Comparison of ENCODE assay signal across 28 mouse cellular contexts in genomic region chr9:79037054-79037453, GRCm38 (mm10).
DNase-seq lines count a peak whose midpoint lies in the region; ATAC-seq and TF ChIP-seq lines count a peak whose summit lies in the region.
"Had no signal": no experiment of that assay in that cellular context is flagged by ENCODE, and none has a peak within 500 bp of the region (broad histone marks: within the 10 kb centered on the region; RNA-seq: fewer than 3 reads in every experiment).

No protein-coding gene starts in this region.

- H3K4me2 ChIP-seq in midbrain, embryonic 14.5 days (ENCODE audit: low read length), result no peak overlapping the region
- H3K4me2 ChIP-seq: embryonic facial prominence, embryonic 12.5 days; forebrain, embryonic 13.5 days; heart, embryonic 13.5 days; hindbrain, embryonic 12.5 days; liver, embryonic 13.5 days; midbrain, embryonic 15.5 days; neural tube, embryonic 13.5 days had no signal

- H3K36me3 ChIP-seq in midbrain, embryonic 14.5 days (ENCODE audit: control insufficient read depth, insufficient read depth, low read length), result no peaks in the 10 kb centered on the region
- H3K36me3 ChIP-seq: embryonic facial prominence, embryonic 12.5 days; heart, embryonic 13.5 days; hindbrain, embryonic 12.5 days; liver, embryonic 13.5 days; midbrain, embryonic 15.5 days; neural tube, embryonic 13.5 days had no signal

- H3K27ac ChIP-seq in midbrain, embryonic 14.5 days (replicated peaks; ENCODE audit: low read depth, low read length), result no peak overlapping the region
- H3K27ac ChIP-seq: embryonic facial prominence, embryonic 12.5 days; forebrain, embryonic 13.5 days; heart, adult 2 months; heart, embryonic 13.5 days; hindbrain, embryonic 12.5 days; left cerebral cortex, adult 2 months; liver, embryonic 13.5 days; midbrain, embryonic 15.5 days; neural tube, embryonic 13.5 days had no signal

- 34% methylated on average over 1 of the region's 1 CpGs for WGBS in lung, adult 2 months
- 88% methylated on average over 1 of the region's 1 CpGs for WGBS in midbrain, embryonic 14.5 days

- no peak overlapping the region for H3K9ac ChIP-seq in midbrain, embryonic 14.5 days (replicated peaks; ENCODE audit: low read length)
- H3K9ac ChIP-seq: embryonic facial prominence, embryonic 12.5 days; forebrain, embryonic 13.5 days; heart, embryonic 13.5 days; hindbrain, embryonic 12.5 days; liver, embryonic 13.5 days; midbrain, embryonic 15.5 days; neural tube, embryonic 13.5 days had no signal

- no peaks in the 10 kb centered on the region for H3K4me1 ChIP-seq in lung, adult 2 months (ENCODE audit: control insufficient read depth, insufficient read depth, low read length)
- no peaks in the 10 kb centered on the region for H3K4me1 ChIP-seq in midbrain, embryonic 14.5 days (ENCODE audit: control insufficient read depth, insufficient read depth, low read length)
- H3K4me1 ChIP-seq: embryonic facial prominence, embryonic 12.5 days; forebrain, embryonic 13.5 days; heart, embryonic 13.5 days; hindbrain, embryonic 12.5 days; liver, embryonic 13.5 days; megakaryocyte, embryonic 14.5 days; midbrain, embryonic 15.5 days; neural tube, embryonic 13.5 days had no signal

- H3K9me3 ChIP-seq in midbrain, embryonic 14.5 days (ENCODE audit: control insufficient read depth, low read length), result no peaks in the 10 kb centered on the region
- H3K9me3 ChIP-seq: embryonic facial prominence, embryonic 12.5 days; forebrain, embryonic 13.5 days; heart, embryonic 13.5 days; hindbrain, embryonic 12.5 days; liver, embryonic 13.5 days; midbrain, embryonic 15.5 days; neural tube, embryonic 13.5 days had no signal

- ATAC-seq in midbrain, embryonic 14.5 days (ENCODE audit: low FRiP score, low TSS enrichment), result no peak
- ATAC-seq: forebrain, embryonic 13.5 days; intestine, postnatal 0 days; midbrain, embryonic 15.5 days; Patski had no signal

- no peak overlapping the region for H3K4me3 ChIP-seq in lung, adult 2 months (replicated peaks; ENCODE audit: extremely low read depth, low read depth, low read length)
- H3K4me3 ChIP-seq in midbrain, embryonic 14.5 days (replicated peaks; ENCODE audit: low read depth, low read length), result no peak overlapping the region
- H3K4me3 ChIP-seq: embryonic facial prominence, embryonic 12.5 days; forebrain, embryonic 13.5 days; heart, adult 2 months; heart, embryonic 13.5 days; hindbrain, embryonic 12.5 days; left cerebral cortex, adult 2 months; liver, embryonic 13.5 days; megakaryocyte, embryonic 14.5 days; midbrain, embryonic 15.5 days; myocyte; neural tube, embryonic 13.5 days had no signal

- TF ChIP-seq CTCF in lung, adult 2 months (IDR thresholded peaks at IDR 0.05; ENCODE audit: insufficient read depth, low read length), result no peak

- DNase-seq in cerebellum, postnatal 25 days, result peak; percentile 20
- DNase-seq in cerebellum, adult 11-12 months, result no peak
- peak; percentile 43 to 47 for DNase-seq in kidney, postnatal 4 days
- DNase-seq in kidney, adult 9 months, result no peak
- peak; percentile 5 for DNase-seq in lung, postnatal 14 days
- no peak for DNase-seq in lung, adult 2 months
- DNase-seq in midbrain, embryonic 14.5 days, result no peak
- DNase-seq: adrenal gland, postnatal 36 days; cerebellum, adult 2 months; gastrocnemius, postnatal 36 days; heart, adult 2 months; heart, postnatal 14 days; liver, embryonic 13.5 days; retina, postnatal 1 day; right cerebral cortex, postnatal 25 days; spleen, adult 18-20 months; thymus, postnatal 25 days had no signal

- H3K27me3 ChIP-seq in midbrain, embryonic 14.5 days (ENCODE audit: control insufficient read depth, insufficient read depth, low read length), result no peaks in the 10 kb centered on the region
- H3K27me3 ChIP-seq: embryonic facial prominence, embryonic 12.5 days; forebrain, embryonic 13.5 days; heart, embryonic 13.5 days; hindbrain, embryonic 12.5 days; liver, embryonic 13.5 days; megakaryocyte, embryonic 14.5 days; midbrain, embryonic 15.5 days; neural tube, embryonic 13.5 days; Patski had no signal

- TF ChIP-seq POLR2A in lung, adult 2 months (IDR thresholded peaks at IDR 0.05; ENCODE audit: borderline replicate concordance, extremely low read depth, low read depth, low read length), result no peak

Comparison
In these comparisons a context has a peak if more than half of its experiments do, and no peak if none do; other contexts are left out.
1. DNase-seq: peak in cerebellum, postnatal 25 days (2 of 2), kidney, postnatal 4 days (2 of 2) and lung, postnatal 14 days (single experiment); none in cerebellum, adult 11-12 months (single experiment), kidney, adult 9 months (single experiment), lung, adult 2 months (single experiment) and midbrain, embryonic 14.5 days (single experiment).